Mouse (Mus musculus) MEL (cell line): ENCODE data around the gene Scpep1.
"Not testable (repeated sequence)": the region's sequence is repeated elsewhere in the genome, so short reads cannot be mapped to it uniquely, and the experiment has no call there.

Experiments used
- CTCF ChIP-seq, 3 experiments: IDR thresholded peaks in 2 of 3; conservative IDR thresholded peaks in 1 of 3; 2 replicates each; pipeline ENCODE4 v1.5.1; 2011 to 2012; ENCODE audit warnings: low read length in 3 of 3, low read depth in 2 of 3, mild to moderate bottlenecking in 2 of 3, improper control_type of control experiment in 1 of 3, inconsistent platforms in 1 of 3, mixed read lengths in 1 of 3, moderate library complexity in 1 of 3; ENCODE audit not compliant: control insufficient read depth in 1 of 3, insufficient read depth in 1 of 3, poor library complexity in 1 of 3, severe bottlenecking in 1 of 3
- MEF2A ChIP-seq: IDR thresholded peaks from 2 replicates; pipeline ENCODE4 v1.6.1; 2014; ENCODE audit warnings: low read depth, mild to moderate bottlenecking, inconsistent platforms, low read length, improper control_type of control experiment; ENCODE audit not compliant: poor library complexity, insufficient replicate concordance, severe bottlenecking; ENCODE audit errors: extremely low read depth
- SIN3A ChIP-seq: IDR thresholded peaks from 2 replicates; pipeline ENCODE4 v1.6.1; 2012; ENCODE audit warnings: low read length, improper control_type of control experiment, inconsistent platforms
- ZC3H11A ChIP-seq: IDR thresholded peaks from 2 replicates; pipeline ENCODE4 v1.6.1; 2012; ENCODE audit warnings: low read depth, mild to moderate bottlenecking, inconsistent platforms, low read length, improper control_type of control experiment

GRCm38 (mm10) chr11:88895235-88895634, 60.0 kb downstream of the Scpep1 start:
- TF ChIP-seq CTCF (IDR thresholded peaks at IDR 0.05 in 2 of 3, conservative IDR thresholded peaks at IDR 0.05 in 1 of 3; ENCODE audit: control insufficient read depth in 1 of 3, insufficient read depth in 1 of 3, low read depth in 2 of 3, low read length in 3 of 3, poor library complexity in 1 of 3, severe bottlenecking in 1 of 3); ZC3H11A; SIN3A; MEF2A: not testable (repeated sequence)
